In genomic region chr1:186658783-186659182, GRCm38 (mm10) we compare ENCODE assay signal across 23 mouse cellular contexts. TPM values are rescaled to one million over a fixed set of nuclear protein-coding genes. Genes with fewer than 3 reads are reported as not detected.
A peak's percentile ranks its signal among the peaks of the same experiment; 100 is the strongest.
DNase-seq lines count a peak whose midpoint lies in the region; ATAC-seq lines count a peak whose summit lies in the region.
"Had no signal": no experiment of that assay in that cellular context is flagged by ENCODE, and none has a peak within 500 bp of the region (broad histone marks: within the 10 kb centered on the region; RNA-seq: fewer than 3 reads in every experiment).

No protein-coding gene starts in this region.

- WGBS in embryonic facial prominence, embryonic 13.5 days = 63% methylated on average over 11 of the region's 11 CpGs
- 84% methylated on average over 11 of the region's 11 CpGs for WGBS in embryonic facial prominence, embryonic 10.5 days
- WGBS in hindbrain, embryonic 12.5 days = 73% methylated on average over 11 of the region's 11 CpGs
- WGBS in hindbrain, embryonic 10.5 days = 82% methylated on average over 11 of the region's 11 CpGs
- WGBS in embryonic facial prominence, embryonic 14.5 days = 56% methylated on average over 11 of the region's 11 CpGs
- 34% methylated on average over 11 of the region's 11 CpGs for WGBS in limb, embryonic 15.5 days
- WGBS in hindbrain, embryonic 16.5 days = 60% methylated on average over 11 of the region's 11 CpGs

- ATAC-seq in embryonic facial prominence, embryonic 13.5 days (ENCODE audit: insufficient number of reproducible peaks, insufficient read depth, low FRiP score, low TSS enrichment, low read depth) = no peak
- ATAC-seq in hindbrain, embryonic 12.5 days (ENCODE audit: low FRiP score) = no peak
- ATAC-seq in embryonic facial prominence, embryonic 14.5 days (ENCODE audit: low read depth) = peak; percentile 44; the same call in 1 of the 2 replicates
- no peak for ATAC-seq in limb, embryonic 15.5 days (ENCODE audit: insufficient number of reproducible peaks, low FRiP score, low TSS enrichment, low read depth)
- no peak for ATAC-seq in hindbrain, embryonic 16.5 days
- ATAC-seq: CD4-positive, CD25-positive, alpha-beta regulatory T cell, adult 4 months; intestine, postnatal 0 days had no signal

- no peak overlapping the region for H3K27ac ChIP-seq in embryonic facial prominence, embryonic 13.5 days
- no peak overlapping the region for H3K27ac ChIP-seq in embryonic facial prominence, embryonic 10.5 days (replicated peaks)
- H3K27ac ChIP-seq in hindbrain, embryonic 12.5 days = peak overlapping the region; percentile 35
- no peak overlapping the region for H3K27ac ChIP-seq in hindbrain, embryonic 10.5 days
- H3K27ac ChIP-seq in embryonic facial prominence, embryonic 14.5 days (replicated peaks; ENCODE audit: low read depth, low read length) = peak overlapping the region; percentile 33; the same call in 1 of the 2 replicates
- peak overlapping the region; percentile 68 for H3K27ac ChIP-seq in limb, embryonic 15.5 days
- H3K27ac ChIP-seq in hindbrain, embryonic 16.5 days (ENCODE audit: low read depth, low read length) = no peak overlapping the region
- H3K27ac ChIP-seq: embryonic facial prominence, embryonic 12.5 days; kidney, embryonic 15.5 days; liver, embryonic 14.5 days; lung, embryonic 15.5 days; neural tube, embryonic 15.5 days had no signal

- no peaks in the 10 kb centered on the region for H3K27me3 ChIP-seq in embryonic facial prominence, embryonic 13.5 days
- H3K27me3 ChIP-seq in embryonic facial prominence, embryonic 10.5 days (replicated peaks; ENCODE audit: low read depth, poor library complexity, severe bottlenecking) = no peaks in the 10 kb centered on the region
- no peaks in the 10 kb centered on the region for H3K27me3 ChIP-seq in hindbrain, embryonic 12.5 days
- no peaks in the 10 kb centered on the region for H3K27me3 ChIP-seq in hindbrain, embryonic 10.5 days (ENCODE audit: insufficient read depth, poor library complexity, severe bottlenecking)
- H3K27me3 ChIP-seq in embryonic facial prominence, embryonic 14.5 days (replicated peaks; ENCODE audit: control insufficient read depth, insufficient read depth, low read length) = no peaks in the 10 kb centered on the region
- no peaks in the 10 kb centered on the region for H3K27me3 ChIP-seq in limb, embryonic 15.5 days
- H3K27me3 ChIP-seq in hindbrain, embryonic 16.5 days (replicated peaks; ENCODE audit: control insufficient read depth, insufficient read depth, low read length) = no peaks in the 10 kb centered on the region
- H3K27me3 ChIP-seq: embryonic facial prominence, embryonic 12.5 days; kidney, embryonic 15.5 days; lung, embryonic 15.5 days; megakaryocyte, embryonic 14.5 days; neural tube, embryonic 15.5 days had no signal

- H3K9ac ChIP-seq in embryonic facial prominence, embryonic 13.5 days = 0 out of 2 replicates have a peak overlapping the region, but pooled peaks have one; percentile 21
- H3K9ac ChIP-seq in hindbrain, embryonic 12.5 days = no peak overlapping the region
- no peak overlapping the region for H3K9ac ChIP-seq in embryonic facial prominence, embryonic 14.5 days (ENCODE audit: low read depth, low read length)
- H3K9ac ChIP-seq in limb, embryonic 15.5 days = no peak overlapping the region
- no peak overlapping the region for H3K9ac ChIP-seq in hindbrain, embryonic 16.5 days (ENCODE audit: low read depth, low read length)
- H3K9ac ChIP-seq: embryonic facial prominence, embryonic 12.5 days; kidney, embryonic 15.5 days; liver, embryonic 14.5 days; lung, embryonic 15.5 days; neural tube, embryonic 15.5 days had no signal

- no peak overlapping the region for H3K4me3 ChIP-seq in embryonic facial prominence, embryonic 13.5 days
- H3K4me3 ChIP-seq in embryonic facial prominence, embryonic 10.5 days = no peak overlapping the region
- H3K4me3 ChIP-seq in hindbrain, embryonic 12.5 days = no peak overlapping the region
- no peak overlapping the region for H3K4me3 ChIP-seq in hindbrain, embryonic 10.5 days
- H3K4me3 ChIP-seq in embryonic facial prominence, embryonic 14.5 days (ENCODE audit: low read depth, low read length) = no peak overlapping the region
- H3K4me3 ChIP-seq in limb, embryonic 15.5 days = no peak overlapping the region
- H3K4me3 ChIP-seq in hindbrain, embryonic 16.5 days (ENCODE audit: low read length) = no peak overlapping the region
- H3K4me3 ChIP-seq: embryonic facial prominence, embryonic 12.5 days; kidney, embryonic 15.5 days; lung, embryonic 15.5 days; megakaryocyte, embryonic 14.5 days; neural tube, embryonic 15.5 days had no signal

- peaks cover 32% of the 10 kb centered on the region for H3K4me1 ChIP-seq in embryonic facial prominence, embryonic 13.5 days
- H3K4me1 ChIP-seq in embryonic facial prominence, embryonic 10.5 days = peaks cover 11% of the 10 kb centered on the region; the same call in 1 of the 2 replicates
- no peaks in the 10 kb centered on the region for H3K4me1 ChIP-seq in hindbrain, embryonic 12.5 days
- peaks cover 7% of the 10 kb centered on the region; the same call in 1 of the 2 replicates for H3K4me1 ChIP-seq in hindbrain, embryonic 10.5 days (replicated peaks)
- H3K4me1 ChIP-seq in embryonic facial prominence, embryonic 14.5 days (ENCODE audit: control insufficient read depth, insufficient read depth, low read length) = peaks cover 17% of the 10 kb centered on the region
- H3K4me1 ChIP-seq in limb, embryonic 15.5 days = peaks cover 37% of the 10 kb centered on the region
- H3K4me1 ChIP-seq in hindbrain, embryonic 16.5 days (ENCODE audit: control insufficient read depth, insufficient read depth, low read depth, low read length) = no peaks in the 10 kb centered on the region
- H3K4me1 ChIP-seq: kidney, embryonic 15.5 days; megakaryocyte, embryonic 14.5 days had no signal

- no peaks in the 10 kb centered on the region for H3K9me3 ChIP-seq in embryonic facial prominence, embryonic 13.5 days
- H3K9me3 ChIP-seq in embryonic facial prominence, embryonic 10.5 days = no peaks in the 10 kb centered on the region
- no peaks in the 10 kb centered on the region for H3K9me3 ChIP-seq in hindbrain, embryonic 12.5 days (replicated peaks)
- H3K9me3 ChIP-seq in hindbrain, embryonic 10.5 days = no peaks in the 10 kb centered on the region
- no peaks in the 10 kb centered on the region for H3K9me3 ChIP-seq in embryonic facial prominence, embryonic 14.5 days (ENCODE audit: control insufficient read depth, low read length)
- H3K9me3 ChIP-seq in limb, embryonic 15.5 days = no peaks in the 10 kb centered on the region
- no peaks in the 10 kb centered on the region for H3K9me3 ChIP-seq in hindbrain, embryonic 16.5 days (ENCODE audit: control insufficient read depth, low read length)
- H3K9me3 ChIP-seq: embryonic facial prominence, embryonic 12.5 days; kidney, embryonic 15.5 days; lung, embryonic 15.5 days; neural tube, embryonic 15.5 days had no signal

- H3K4me2 ChIP-seq in embryonic facial prominence, embryonic 13.5 days = no peak overlapping the region
- H3K4me2 ChIP-seq in hindbrain, embryonic 12.5 days (replicated peaks) = no peak overlapping the region
- no peak overlapping the region for H3K4me2 ChIP-seq in embryonic facial prominence, embryonic 14.5 days (ENCODE audit: low read depth, low read length)
- H3K4me2 ChIP-seq in limb, embryonic 15.5 days = peak overlapping the region; percentile 17; the same call in 1 of the 2 replicates
- H3K4me2 ChIP-seq in hindbrain, embryonic 16.5 days (ENCODE audit: low read length) = no peak overlapping the region
- H3K4me2 ChIP-seq: embryonic facial prominence, embryonic 12.5 days; heart, embryonic 11.5 days; kidney, embryonic 15.5 days; lung, embryonic 15.5 days; neural tube, embryonic 15.5 days had no signal

- DNase-seq in embryonic facial prominence, embryonic 10.5 days (ENCODE audit: low spot score) = no peak
- DNase-seq in hindbrain, embryonic 10.5 days (ENCODE audit: low spot score) = no peak
- peak; percentile 67 for DNase-seq in embryonic facial prominence, embryonic 14.5 days (ENCODE audit: low spot score)
- DNase-seq in kidney, postnatal 36 days = no peak
- DNase-seq: adrenal gland, postnatal 14 days; cerebellum, adult 9-10 months; layer of hippocampus, adult 9-11 months; lung, postnatal 36 days; thymus, adult 18-20 months; thymus, postnatal 36 days had no signal

- H3K36me3 ChIP-seq in embryonic facial prominence, embryonic 13.5 days = no peaks in the 10 kb centered on the region
- H3K36me3 ChIP-seq in embryonic facial prominence, embryonic 10.5 days (replicated peaks) = no peaks in the 10 kb centered on the region
- no peaks in the 10 kb centered on the region for H3K36me3 ChIP-seq in hindbrain, embryonic 12.5 days
- H3K36me3 ChIP-seq in hindbrain, embryonic 10.5 days = no peaks in the 10 kb centered on the region
- H3K36me3 ChIP-seq in embryonic facial prominence, embryonic 14.5 days (ENCODE audit: control insufficient read depth, insufficient read depth, low read length) = no peaks in the 10 kb centered on the region
- no peaks in the 10 kb centered on the region for H3K36me3 ChIP-seq in limb, embryonic 15.5 days
- H3K36me3 ChIP-seq in hindbrain, embryonic 16.5 days (ENCODE audit: control insufficient read depth, insufficient read depth, low read length) = no peaks in the 10 kb centered on the region
- H3K36me3 ChIP-seq: embryonic facial prominence, embryonic 12.5 days; kidney, embryonic 15.5 days; lung, embryonic 15.5 days; neural tube, embryonic 15.5 days had no signal

RNA-seq across cellular contexts. Expression of gene Tgfb2, which starts 47.0 kb away (rescaled TPM):
- 75.2 and 103 TPM in 2 replicates for polyA plus RNA-seq in embryonic facial prominence, embryonic 13.5 days (2015; fragmentation: Nextera tagmentation; extraction: Ambion mirVana)
- polyA plus RNA-seq in embryonic facial prominence, embryonic 10.5 days (2016; fragmentation: Nextera tagmentation; extraction: Ambion mirVana) = 16.6 and 25.6 TPM in 2 replicates
- 45.8 and 48.4 TPM in 2 replicates for polyA plus RNA-seq in hindbrain, embryonic 12.5 days (2016; fragmentation: Nextera tagmentation; extraction: Ambion mirVana)
- 13.5 and 16.1 TPM in 2 replicates for polyA plus RNA-seq in hindbrain, embryonic 10.5 days (2016; fragmentation: Nextera tagmentation; extraction: Ambion mirVana)
- 47.8 and 67.6 TPM in 2 replicates for polyA plus RNA-seq in embryonic facial prominence, embryonic 14.5 days (2014; fragmentation: Nextera tagmentation; extraction: Ambion mirVana)
- 73.8 and 75.6 TPM in 2 replicates for polyA plus RNA-seq in limb, embryonic 15.5 days (2015; fragmentation: Nextera tagmentation; extraction: Ambion mirVana)
- 35.7 and 36.2 TPM in 2 replicates for polyA plus RNA-seq in hindbrain, embryonic 16.5 days (2015; fragmentation: Nextera tagmentation; extraction: Ambion mirVana)

Comparison
In these comparisons a context has a peak if more than half of its experiments do, and no peak if none do; other contexts are left out.
1. H3K27ac ChIP-seq: peak in hindbrain, embryonic 12.5 days (single experiment), embryonic facial prominence, embryonic 14.5 days (single experiment) and limb, embryonic 15.5 days (single experiment); none in embryonic facial prominence, embryonic 13.5 days (single experiment), embryonic facial prominence, embryonic 10.5 days (single experiment), hindbrain, embryonic 10.5 days (single experiment) and hindbrain, embryonic 16.5 days (single experiment).